Mouse (Mus musculus) hindbrain, embryonic 12.5 days (tissue): ENCODE results near the gene Olfr143. TPM values are rescaled to one million over a fixed set of nuclear protein-coding genes. Genes with fewer than 3 reads are reported as not detected.

Experiments
- ATAC-seq: fragments of 200-750 bp; cut with Nextera tagmentation; 2 replicates; pipeline ENCODE4 v1.8.0; 2017; ENCODE audit warnings: moderate TSS enrichment; ENCODE audit not compliant: low FRiP score
- H3K27ac ChIP-seq: fragments of 300-500 bp; sonication (generic); 2 replicates; pipeline ENCODE4 v1.5.1; 2016; ENCODE audit warnings: mild to moderate bottlenecking
- H3K27me3 ChIP-seq: fragments of 300-500 bp; sonication (generic); 2 replicates; pipeline ENCODE4 v1.6.1; 2016; ENCODE audit warnings: mild to moderate bottlenecking
- H3K36me3 ChIP-seq: fragments of 300-500 bp; sonication (generic); 2 replicates; pipeline ENCODE4 v1.6.1; 2016; ENCODE audit warnings: mild to moderate bottlenecking
- H3K4me1 ChIP-seq: fragments of 300-500 bp; sonication (generic); 2 replicates; pipeline ENCODE4 v1.6.1; 2016
- H3K4me2 ChIP-seq: fragments of 300-500 bp; sonication (generic); replicated peaks from 2 replicates; pipeline ENCODE4 v1.6.1; 2016; ENCODE audit warnings: mild to moderate bottlenecking
- H3K4me3 ChIP-seq: fragments of 300-500 bp; sonication (generic); 2 replicates; pipeline ENCODE4 v1.5.1; 2016; ENCODE audit warnings: mild to moderate bottlenecking
- H3K9ac ChIP-seq: fragments of 300-500 bp; sonication (generic); 2 replicates; pipeline ENCODE4 v1.6.1; 2016; ENCODE audit warnings: mild to moderate bottlenecking, moderate library complexity
- H3K9me3 ChIP-seq: fragments of 300-500 bp; sonication (generic); replicated peaks from 2 replicates; pipeline ENCODE4 v1.6.1; 2016; ENCODE audit warnings: mild to moderate bottlenecking
- WGBS: fragments of 180-500 bp; shearing (Covaris S2); methylation state at CpG from one replicate; pipeline ENCODE4 v1.1.7; 2016; 5-methylcytosine and 5-hydroxymethylcytosine counted together
- polyA plus RNA-seq: library from polyadenylated mRNA; unstranded; fragments of >200 nt; fragmentation: Nextera tagmentation; extraction: Ambion mirVana; gene quantifications from 2 replicates; pipeline ENCODE4 v1.2.1, GENCODE M21; 2016

Olfr143 gene
- not detected in 2 replicates for polyA plus RNA-seq

DNA sequence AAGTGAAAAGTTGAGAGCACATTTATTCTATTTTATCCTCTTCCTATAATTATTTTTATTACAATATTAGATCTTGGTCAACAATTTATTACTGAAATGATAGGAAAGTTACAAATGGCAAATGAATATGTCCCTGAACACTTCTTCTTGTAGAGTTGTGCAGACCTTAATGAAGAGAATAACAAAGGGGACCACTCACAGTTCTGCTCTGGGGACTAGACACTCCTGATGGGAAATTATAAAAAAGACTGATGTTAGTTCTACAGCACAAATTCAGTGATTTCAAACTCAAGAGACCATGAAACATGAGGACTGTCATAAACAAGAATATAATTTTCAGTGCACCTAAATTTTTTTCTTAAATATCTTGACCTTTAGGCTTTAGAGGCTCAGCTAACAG, at the start of gene Olfr143:
Gene Olfr143, plus strand, starts transcription at position 301 of the 400 bp plus-strand sequence.
- no peak within 1 kb of the TSS for H3K4me2 ChIP-seq
- no peak within 1 kb of the TSS for H3K9ac ChIP-seq
- H3K27me3 ChIP-seq: no peaks in the 10 kb centered on the region
- H3K4me3 ChIP-seq: no peak within 1 kb of the TSS
- no peaks in the 10 kb centered on the region for H3K4me1 ChIP-seq
- no peaks in the 10 kb centered on the region for H3K9me3 ChIP-seq
- no peak within 1 kb of the TSS for H3K27ac ChIP-seq
- H3K36me3 ChIP-seq: no peaks in the 10 kb centered on the region
- ATAC-seq: no peak

- H3K4me2 ChIP-seq: no peak within 1 kb of the TSS
- no peaks in the 10 kb centered on the region for H3K9me3 ChIP-seq
- H3K4me3 ChIP-seq: no peak within 1 kb of the TSS
- H3K9ac ChIP-seq: no peak within 1 kb of the TSS
- no peaks in the 10 kb centered on the region for H3K36me3 ChIP-seq
- no peak within 1 kb of the TSS for H3K27ac ChIP-seq
- ATAC-seq: no peak
- H3K4me1 ChIP-seq: no peaks in the 10 kb centered on the region
- no peaks in the 10 kb centered on the region for H3K27me3 ChIP-seq
- 86% methylated on average over 3 of the region's 3 CpGs for WGBS
These were observed 44.5 kb upstream of the Olfr143 start, which contains the start of gene Olfr893 for GRCm38 (mm10) chr9:38208065-38208464. Olfr893 (plus strand) TSS chr9:38208365.

- Histone ChIP-seq H3K27me3 (no peaks in the 10 kb centered on the region), H3K4me1 (no peaks in the 10 kb centered on the region), H3K27ac (no peak within 1 kb of the TSS), H3K9ac (no peak within 1 kb of the TSS), H3K36me3 (no peaks in the 10 kb centered on the region), H3K4me3 (no peak within 1 kb of the TSS), H3K9me3 (no peaks in the 10 kb centered on the region), H3K4me2 (no peak within 1 kb of the TSS)
- no peak for ATAC-seq
These were observed 34.8 kb upstream of the Olfr143 start, which contains the start of gene Olfr894 for GRCm38 (mm10) chr9:38217755-38218154. Olfr894 (plus strand) TSS chr9:38218055.

GRCm38 (mm10) chr9:38267551-38267950, 15.0 kb downstream of the Olfr143 start, which contains the start of gene Olfr895:
Olfr895 (plus strand) TSS chr9:38267851.
- Histone ChIP-seq H3K27me3 (no peaks in the 10 kb centered on the region), H3K4me1 (no peaks in the 10 kb centered on the region), H3K9me3 (no peaks in the 10 kb centered on the region), H3K27ac (no peak within 1 kb of the TSS), H3K4me3 (no peak within 1 kb of the TSS), H3K4me2 (no peak within 1 kb of the TSS), H3K36me3 (no peaks in the 10 kb centered on the region), H3K9ac (no peak within 1 kb of the TSS)
- no peak for ATAC-seq

GRCm38 (mm10) chr9:38290807-38291206, 38.2 kb downstream of the Olfr143 start, which contains the start of gene Olfr896-ps1:
Olfr896-ps1 (plus strand) TSS chr9:38291107.
- H3K4me1 ChIP-seq: no peaks in the 10 kb centered on the region
- ATAC-seq: no peak
- H3K9ac ChIP-seq: no peak within 1 kb of the TSS
- no peak within 1 kb of the TSS for H3K27ac ChIP-seq
- no peak within 1 kb of the TSS for H3K4me2 ChIP-seq
- H3K9me3 ChIP-seq: no peaks in the 10 kb centered on the region
- no peak within 1 kb of the TSS for H3K4me3 ChIP-seq
- H3K27me3 ChIP-seq: no peaks in the 10 kb centered on the region
- 88% methylated on average over 1 of the region's 1 CpGs for WGBS
- no peaks in the 10 kb centered on the region for H3K36me3 ChIP-seq

Other genes with a start within 250 kb of the Olfr143 start
- gene Olfr883, start 227.0 kb upstream of the Olfr143 start, polyA plus RNA-seq: not detected in 2 replicates
- not detected in 2 replicates for gene Olfr884, start 206.2 kb upstream of the Olfr143 start, polyA plus RNA-seq
- not detected in 2 replicates for gene Olfr885, start 191.5 kb upstream of the Olfr143 start, polyA plus RNA-seq
- not detected in 2 replicates for gene Olfr887, start 168.7 kb upstream of the Olfr143 start, polyA plus RNA-seq
- not detected in 2 replicates for gene Olfr888, start 144.6 kb upstream of the Olfr143 start, polyA plus RNA-seq
- 0.05 TPM in 1 of 2 replicates, not detected in the other for gene Olfr889, start 137.6 kb upstream of the Olfr143 start, polyA plus RNA-seq
- gene Olfr890, start 110.3 kb upstream of the Olfr143 start, polyA plus RNA-seq: not detected in 2 replicates
- gene Olfr891, start 72.0 kb upstream of the Olfr143 start, polyA plus RNA-seq: not detected in 2 replicates
- not detected in 2 replicates for gene Olfr893, start 44.4 kb upstream of the Olfr143 start, polyA plus RNA-seq
- gene Olfr894, start 34.7 kb upstream of the Olfr143 start, polyA plus RNA-seq: not detected in 2 replicates
- gene Olfr895, start 15.1 kb downstream of the Olfr143 start, polyA plus RNA-seq: not detected in 2 replicates
- gene Olfr896-ps1, start 38.3 kb downstream of the Olfr143 start, polyA plus RNA-seq: not detected in 2 replicates
- gene Olfr25, start 76.3 kb downstream of the Olfr143 start, polyA plus RNA-seq: not detected in 2 replicates
- not detected in 2 replicates for gene Olfr898, start 95.6 kb downstream of the Olfr143 start, polyA plus RNA-seq
- not detected in 2 replicates for gene Olfr250, start 114.1 kb downstream of the Olfr143 start, polyA plus RNA-seq
- not detected in 2 replicates for gene Olfr251, start 124.3 kb downstream of the Olfr143 start, polyA plus RNA-seq
- not detected in 2 replicates for gene Olfr147, start 148.9 kb downstream of the Olfr143 start, polyA plus RNA-seq
- gene Olfr901, start 176.7 kb downstream of the Olfr143 start, polyA plus RNA-seq: not detected in 2 replicates
- not detected in 2 replicates for gene Olfr902, start 194.9 kb downstream of the Olfr143 start, polyA plus RNA-seq
- gene Olfr904, start 210.4 kb downstream of the Olfr143 start, polyA plus RNA-seq: not detected in 2 replicates
- not detected in 2 replicates for gene Olfr905, start 218.3 kb downstream of the Olfr143 start, polyA plus RNA-seq
- not detected in 2 replicates for gene Olfr906, start 234.3 kb downstream of the Olfr143 start, polyA plus RNA-seq
- not detected in 2 replicates for gene Olfr907, start 243.0 kb downstream of the Olfr143 start, polyA plus RNA-seq